Mouse (Mus musculus) lung, postnatal 0 days (tissue): ENCODE measurements around the gene Phf2. TPM values are rescaled to one million over a fixed set of nuclear protein-coding genes. Genes with fewer than 3 reads are reported as not detected.

ENCODE experiments used
- ATAC-seq: fragments of 200-750 bp; cut with Nextera tagmentation; 2 replicates; pipeline ENCODE4 v1.8.0; 2017; ENCODE audit warnings: moderate library complexity
- DNase-seq: peaks from one replicate; pipeline ENCODE4 v3.0.0-alpha.2; 2016; ENCODE audit warnings: low spot score
- H3K27ac ChIP-seq: fragments of 300-500 bp; sonication (generic); 2 replicates; pipeline ENCODE4 v1.5.1; 2014; ENCODE audit warnings: antibody characterized with exemption, mild to moderate bottlenecking, low read length, mixed read lengths
- H3K27me3 ChIP-seq: fragments of 300-500 bp; sonication (generic); replicated peaks from 2 replicates; pipeline ENCODE4 v1.6.1; 2014; ENCODE audit warnings: low read length, mixed read lengths; ENCODE audit not compliant: insufficient read depth
- H3K36me3 ChIP-seq: fragments of 300-500 bp; sonication (generic); 2 replicates; pipeline ENCODE4 v1.6.1; 2014; ENCODE audit warnings: low read length, mixed read lengths; ENCODE audit not compliant: insufficient read depth
- H3K4me1 ChIP-seq: fragments of 300-500 bp; sonication (generic); 2 replicates; pipeline ENCODE4 v1.6.1; 2014; ENCODE audit warnings: antibody characterized with exemption, low read depth, low read length, mixed read lengths; ENCODE audit not compliant: insufficient read depth
- H3K4me2 ChIP-seq: fragments of 300-500 bp; sonication (generic); replicated peaks from 2 replicates; pipeline ENCODE4 v1.6.1; 2014; ENCODE audit warnings: low read depth, mild to moderate bottlenecking, low read length, moderate library complexity, mixed read lengths
- H3K4me3 ChIP-seq: fragments of 300-500 bp; sonication (generic); 2 replicates; pipeline ENCODE4 v1.5.1; 2014; ENCODE audit warnings: low read depth, low read length
- H3K9ac ChIP-seq: fragments of 300-500 bp; sonication (generic); replicated peaks from 2 replicates; pipeline ENCODE4 v1.6.1; 2014; ENCODE audit warnings: low read depth, mild to moderate bottlenecking
- H3K9me3 ChIP-seq: fragments of 300-500 bp; sonication (generic); 2 replicates; pipeline ENCODE4 v1.6.1; 2016; ENCODE audit warnings: low read length, mixed read lengths
- CTCF ChIP-seq: IDR thresholded peaks from 2 replicates; pipeline ENCODE4 v1.5.1; 2016; ENCODE audit warnings: antibody characterized with exemption, mild to moderate bottlenecking
- EP300 ChIP-seq: IDR thresholded peaks from 2 replicates; pipeline ENCODE4 v1.6.1; 2016; ENCODE audit warnings: antibody characterized with exemption, mild to moderate bottlenecking, control low read depth
- WGBS: fragments of 180-500 bp; shearing (Covaris S2); extraction: QIAGEN DNeasy Blood & Tissue Kit; methylation state at CpG from one replicate; pipeline ENCODE4 v1.1.7; 2014; 5-methylcytosine and 5-hydroxymethylcytosine counted together
- polyA plus RNA-seq: library from polyadenylated mRNA; unstranded; fragments of >200 nt; fragmentation: Nextera tagmentation; extraction: Ambion mirVana; gene quantifications from 2 replicates; pipeline ENCODE4 v1.2.1, GENCODE M21; 2015

The Phf2 gene
- polyA plus RNA-seq, 1 experiment from 2014 or later, result 5.5 TPM

- WGBS, result 79% methylated on average over 1 of the region's 1 CpGs
- TF ChIP-seq CTCF, result no peak
- no peak for TF ChIP-seq EP300
- no peak overlapping the region for H3K9ac ChIP-seq
- no peaks in the 10 kb centered on the region for H3K27me3 ChIP-seq
- H3K4me1 ChIP-seq, result peaks cover 6% of the 10 kb centered on the region; the same call in 1 of the 2 replicates
- no peak overlapping the region for H3K4me2 ChIP-seq
- H3K4me3 ChIP-seq, result no peak overlapping the region
- no peaks in the 10 kb centered on the region for H3K9me3 ChIP-seq
- no peak overlapping the region for H3K27ac ChIP-seq
- ATAC-seq, result no peak
- peak; percentile 39 for DNase-seq
- no peaks in the 10 kb centered on the region for H3K36me3 ChIP-seq
Observed at GRCm38 (mm10) chr13:48861913-48862312, 9.0 kb downstream of the Phf2 start.

GRCm38 (mm10) chr13:48858779-48859178 is 12.1 kb downstream of the Phf2 start:
- TF ChIP-seq EP300 (no peak), CTCF (no peak)
- Histone ChIP-seq H3K4me3 (no peak overlapping the region), H3K27ac (0 out of 2 replicates have a peak overlapping the region, but pooled peaks have one; percentile 48), H3K4me2 (no peak overlapping the region), H3K4me1 (peaks cover 6% of the 10 kb centered on the region; the same call in 1 of the 2 replicates), H3K27me3 (no peaks in the 10 kb centered on the region), H3K9ac (no peak overlapping the region), H3K9me3 (no peaks in the 10 kb centered on the region), H3K36me3 (no peaks in the 10 kb centered on the region)
- 64% methylated on average over 4 of the region's 4 CpGs for WGBS
- no peak for ATAC-seq
- DNase-seq, result no peak

- H3K27ac ChIP-seq, result peak overlapping the region; percentile 48
- H3K4me1 ChIP-seq, result 0 out of 2 replicates have a peak, but pooled peaks cover 2% of the 10 kb centered on the region
- no peak overlapping the region for H3K9ac ChIP-seq
- WGBS, result 33% methylated on average over 6 of the region's 6 CpGs
- H3K4me2 ChIP-seq, result no peak overlapping the region
- TF ChIP-seq CTCF, result no peak
- no peak for TF ChIP-seq EP300
- H3K36me3 ChIP-seq, result no peaks in the 10 kb centered on the region
- DNase-seq (peak; percentile 44), ATAC-seq (peak; percentile 54)
- no peaks in the 10 kb centered on the region for H3K9me3 ChIP-seq
- no peak overlapping the region for H3K4me3 ChIP-seq
- no peaks in the 10 kb centered on the region for H3K27me3 ChIP-seq
Observed at GRCm38 (mm10) chr13:48858054-48858453, 12.9 kb downstream of the Phf2 start.

GRCm38 (mm10) chr13:48857246-48857932 is 13.5 kb downstream of the Phf2 start:
- Histone ChIP-seq H3K27me3 (no peaks in the 10 kb centered on the region), H3K9me3 (no peaks in the 10 kb centered on the region), H3K9ac (no peak overlapping the region), H3K36me3 (no peaks in the 10 kb centered on the region), H3K4me1 (no peaks in the 10 kb centered on the region), H3K4me3 (no peak overlapping the region), H3K27ac (peak overlapping the region; percentile 40; the same call in 1 of the 2 replicates), H3K4me2 (no peak overlapping the region)
- DNase-seq (peak; percentile 81), ATAC-seq (peak; percentile 57)
- no peak for TF ChIP-seq EP300
- TF ChIP-seq CTCF, result no peak
- WGBS, result 46% methylated on average over 7 of the region's 7 CpGs

- 47% methylated on average over 3 of the region's 3 CpGs for WGBS
- Histone ChIP-seq H3K4me1 (peaks cover 4% of the 10 kb centered on the region), H3K4me2 (no peak overlapping the region), H3K27me3 (no peaks in the 10 kb centered on the region), H3K4me3 (no peak overlapping the region), H3K27ac (no peak overlapping the region), H3K36me3 (no peaks in the 10 kb centered on the region), H3K9ac (no peak overlapping the region), H3K9me3 (no peaks in the 10 kb centered on the region)
- peak; percentile 34; the same call in 1 of the 2 replicates for TF ChIP-seq CTCF
- TF ChIP-seq EP300, result no peak
- DNase-seq (no peak), ATAC-seq (no peak)
Observed at GRCm38 (mm10) chr13:48853947-48854346, 17.0 kb downstream of the Phf2 start.

- ATAC-seq, result no peak
- H3K27me3 ChIP-seq, result no peaks in the 10 kb centered on the region
- H3K9me3 ChIP-seq, result no peaks in the 10 kb centered on the region
- H3K36me3 ChIP-seq, result no peaks in the 10 kb centered on the region
- WGBS, result 19% methylated on average over 2 of the region's 2 CpGs
- H3K9ac ChIP-seq, result no peak overlapping the region
- no peak for TF ChIP-seq CTCF
- no peak for TF ChIP-seq EP300
- H3K4me1 ChIP-seq, result peaks cover 4% of the 10 kb centered on the region
- no peak overlapping the region for H3K27ac ChIP-seq
- no peak overlapping the region for H3K4me3 ChIP-seq
- DNase-seq, result no peak
- H3K4me2 ChIP-seq, result no peak overlapping the region
Observed at GRCm38 (mm10) chr13:48853475-48853874, 17.4 kb downstream of the Phf2 start.
